Mouse (Mus musculus): ENCODE measurements around the gene Mgarp. TPM values are rescaled to one million over a fixed set of nuclear protein-coding genes. Genes with fewer than 3 reads are reported as not detected.
A peak's percentile ranks its signal among the peaks of the same experiment; 100 is the strongest.
"Not testable (repeated sequence)": the region's sequence is repeated elsewhere in the genome, so short reads cannot be mapped to it uniquely, and the experiment has no call there.

Gene Mgarp
- polyA plus RNA-seq, 1 experiment: 19.9 TPM

DNA sequence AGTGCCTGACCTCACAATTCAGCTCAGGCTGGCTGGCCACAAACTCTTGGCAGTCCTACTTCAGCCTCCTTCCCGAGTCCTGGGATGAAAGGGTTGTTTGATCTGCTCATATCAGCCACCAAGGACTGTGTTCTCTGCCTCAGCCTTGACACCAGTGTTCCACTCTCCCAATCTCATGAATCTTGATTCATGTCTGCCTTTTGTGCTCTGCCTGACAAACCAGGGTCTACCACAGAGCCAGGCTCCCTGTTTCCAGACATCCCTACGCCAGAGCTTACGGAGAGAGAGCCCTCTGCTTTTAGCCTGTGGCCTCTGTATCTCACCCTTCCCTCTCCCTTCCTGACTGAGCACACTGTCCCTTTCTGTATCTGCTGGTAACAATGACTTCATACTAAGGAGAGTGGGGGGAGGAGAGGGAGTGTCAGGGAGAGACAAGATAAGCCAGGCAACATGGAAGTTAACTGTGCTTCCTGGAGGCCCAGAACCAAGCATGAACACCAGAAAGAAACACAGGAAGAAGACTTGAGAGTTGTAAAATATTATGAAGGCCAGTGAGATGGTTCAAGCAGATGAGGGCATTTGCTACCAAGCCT, 47.8 kb downstream of the Mgarp start:
- H3K27me3 ChIP-seq (ENCODE audit: control insufficient read depth, insufficient read depth, low read length): no peaks in the 10 kb centered on the region
- H3K4me1 ChIP-seq (ENCODE audit: control insufficient read depth, insufficient read depth, low read length): no peaks in the 10 kb centered on the region
- H3K36me3 ChIP-seq (ENCODE audit: control insufficient read depth, insufficient read depth, low read length): no peaks in the 10 kb centered on the region
- TF ChIP-seq CTCF (IDR thresholded peaks at IDR 0.05; ENCODE audit: control insufficient read depth, insufficient read depth, insufficient replicate concordance, low read depth, low read length): no peak
- no peak for TF ChIP-seq POLR2A (IDR thresholded peaks at IDR 0.05; ENCODE audit: control insufficient read depth, low read depth, low read length)
- no peak overlapping the region for H3K4me3 ChIP-seq (ENCODE audit: control insufficient read depth, low read depth, low read length)
- peak overlapping the region; percentile 74 for H3K27ac ChIP-seq (ENCODE audit: control insufficient read depth, insufficient read depth, low read depth, low read length)

DNA sequence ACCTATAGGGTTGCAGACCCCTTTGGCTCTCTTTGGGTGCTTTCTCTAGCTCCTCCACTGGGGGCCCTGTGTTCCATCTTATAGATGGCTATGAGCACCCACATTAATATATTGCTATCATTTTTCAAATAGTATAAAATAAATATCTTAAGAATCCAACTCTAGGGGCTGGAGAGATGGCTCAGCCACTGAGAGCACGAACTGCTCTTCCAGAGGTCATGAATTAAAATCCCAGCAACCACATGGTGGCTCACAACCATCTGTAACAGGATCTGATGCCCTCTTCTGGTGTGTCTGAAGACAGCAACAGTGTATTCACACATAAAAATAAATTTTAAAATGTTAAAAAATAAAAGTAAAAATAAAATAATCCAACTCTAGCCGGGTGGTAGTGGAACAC, 51.5 kb downstream of the Mgarp start:
- H3K27me3 ChIP-seq (ENCODE audit: control insufficient read depth, insufficient read depth, low read length); H3K36me3 ChIP-seq (ENCODE audit: control insufficient read depth, insufficient read depth, low read length); H3K4me1 ChIP-seq (ENCODE audit: control insufficient read depth, insufficient read depth, low read length); H3K27ac ChIP-seq (ENCODE audit: control insufficient read depth, insufficient read depth, low read depth, low read length); H3K4me3 ChIP-seq (ENCODE audit: control insufficient read depth, low read depth, low read length): not testable (repeated sequence)

GRCm38 (mm10) chr3:51344182-51344581, 52.4 kb downstream of the Mgarp start:
- not testable (repeated sequence) for H3K36me3 ChIP-seq (ENCODE audit: control insufficient read depth, insufficient read depth, low read length); H3K4me1 ChIP-seq (ENCODE audit: control insufficient read depth, insufficient read depth, low read length); H3K27me3 ChIP-seq (ENCODE audit: control insufficient read depth, insufficient read depth, low read length); H3K4me3 ChIP-seq (ENCODE audit: control insufficient read depth, low read depth, low read length); H3K27ac ChIP-seq (ENCODE audit: control insufficient read depth, insufficient read depth, low read depth, low read length)

- peaks cover 11% of the 10 kb centered on the region for H3K4me1 ChIP-seq (ENCODE audit: control insufficient read depth, insufficient read depth, low read length)
- H3K27ac ChIP-seq (ENCODE audit: control insufficient read depth, insufficient read depth, low read depth, low read length): no peak overlapping the region
- H3K36me3 ChIP-seq (ENCODE audit: control insufficient read depth, insufficient read depth, low read length): no peaks in the 10 kb centered on the region
- TF ChIP-seq CTCF (IDR thresholded peaks at IDR 0.05; ENCODE audit: control insufficient read depth, insufficient read depth, insufficient replicate concordance, low read depth, low read length) (no peak), POLR2A (IDR thresholded peaks at IDR 0.05; ENCODE audit: control insufficient read depth, low read depth, low read length) (no peak)
- no peak overlapping the region for H3K4me3 ChIP-seq (ENCODE audit: control insufficient read depth, low read depth, low read length)
- no peaks in the 10 kb centered on the region for H3K27me3 ChIP-seq (ENCODE audit: control insufficient read depth, insufficient read depth, low read length)
Observed at GRCm38 (mm10) chr3:51343260-51343659, 53.3 kb downstream of the Mgarp start.

DNA sequence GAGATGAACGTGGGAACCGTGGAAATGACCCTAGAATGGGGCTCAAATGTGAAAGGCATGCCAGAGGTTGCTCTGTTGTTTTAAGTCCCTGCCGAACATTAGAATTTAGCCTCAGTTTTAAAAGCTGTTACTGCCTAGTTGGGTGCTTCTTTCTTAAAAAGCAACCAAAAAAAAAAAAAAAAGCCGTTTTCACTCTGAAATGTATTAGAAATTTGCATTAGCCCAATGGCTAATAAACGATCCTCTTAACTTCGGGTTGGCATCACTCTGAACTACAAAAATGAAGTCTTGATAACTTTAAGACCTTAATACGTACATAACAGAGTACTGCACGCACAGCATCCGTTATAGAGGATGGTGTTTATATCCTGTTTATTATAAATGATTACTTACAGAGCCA, 54.4 kb downstream of the Mgarp start:
- Histone ChIP-seq H3K4me3 (ENCODE audit: control insufficient read depth, low read depth, low read length) (peak overlapping the region; percentile 83), H3K4me1 (ENCODE audit: control insufficient read depth, insufficient read depth, low read length) (peaks cover 11% of the 10 kb centered on the region), H3K27me3 (ENCODE audit: control insufficient read depth, insufficient read depth, low read length) (no peaks in the 10 kb centered on the region), H3K36me3 (ENCODE audit: control insufficient read depth, insufficient read depth, low read length) (no peaks in the 10 kb centered on the region), H3K27ac (ENCODE audit: control insufficient read depth, insufficient read depth, low read depth, low read length) (peak overlapping the region; percentile 96)
- TF ChIP-seq CTCF (IDR thresholded peaks at IDR 0.05; ENCODE audit: control insufficient read depth, insufficient read depth, insufficient replicate concordance, low read depth, low read length) (no peak), POLR2A (IDR thresholded peaks at IDR 0.05; ENCODE audit: control insufficient read depth, low read depth, low read length) (no peak)

DNA sequence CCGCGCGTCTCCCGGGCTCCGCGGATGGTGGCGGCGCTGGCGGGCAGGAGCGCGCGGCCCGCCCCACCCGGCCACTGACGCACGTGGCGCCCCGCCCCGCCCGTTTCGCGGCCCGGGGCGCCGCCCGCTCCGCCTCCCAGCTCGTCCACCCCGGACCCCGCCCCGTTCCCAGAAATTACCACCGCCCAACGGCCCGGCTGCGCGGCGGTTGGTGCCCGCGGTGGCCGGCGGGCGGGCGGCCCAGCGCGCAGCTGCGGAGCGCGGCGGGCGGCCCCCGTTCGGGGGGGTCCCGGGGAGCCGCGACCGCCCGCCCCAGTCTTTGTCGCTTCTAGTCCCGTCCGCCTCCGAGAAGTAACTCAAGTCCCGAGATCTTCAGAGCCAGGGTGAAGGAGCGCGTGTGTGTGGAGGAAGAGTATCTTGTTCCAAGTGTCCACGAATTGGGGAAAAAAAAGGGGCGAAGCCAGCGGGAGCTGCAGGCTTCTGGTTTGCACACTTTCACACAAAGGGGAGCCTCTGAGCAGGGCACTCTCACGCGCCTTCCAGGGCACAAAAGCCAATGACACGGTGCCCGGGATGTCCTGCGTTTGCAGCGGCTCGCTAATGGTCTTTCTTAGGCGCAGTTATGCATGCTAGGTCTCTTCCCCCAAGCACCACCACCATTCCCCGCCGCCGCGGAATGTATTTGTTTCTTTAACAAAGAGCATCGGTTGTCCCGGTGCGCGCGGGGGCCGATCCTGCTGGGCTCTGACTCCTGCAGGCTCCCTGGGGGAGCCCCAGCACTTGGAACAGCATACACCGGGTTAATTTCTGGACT, 55.1 kb downstream of the Mgarp start:
- no peaks in the 10 kb centered on the region for H3K27me3 ChIP-seq (ENCODE audit: control insufficient read depth, insufficient read depth, low read length)
- peak overlapping the region; percentile 83 for H3K4me3 ChIP-seq (ENCODE audit: control insufficient read depth, low read depth, low read length)
- peaks cover 11% of the 10 kb centered on the region for H3K4me1 ChIP-seq (ENCODE audit: control insufficient read depth, insufficient read depth, low read length)
- no peak for TF ChIP-seq CTCF (IDR thresholded peaks at IDR 0.05; ENCODE audit: control insufficient read depth, insufficient read depth, insufficient replicate concordance, low read depth, low read length)
- TF ChIP-seq POLR2A (IDR thresholded peaks at IDR 0.05; ENCODE audit: control insufficient read depth, low read depth, low read length): peak; percentile 42; the same call in 1 of the 2 replicates
- no peaks in the 10 kb centered on the region for H3K36me3 ChIP-seq (ENCODE audit: control insufficient read depth, insufficient read depth, low read length)
- peak overlapping the region; percentile 96 for H3K27ac ChIP-seq (ENCODE audit: control insufficient read depth, insufficient read depth, low read depth, low read length)

- H3K4me3 ChIP-seq (ENCODE audit: control insufficient read depth, low read depth, low read length): peak within 1 kb of the TSS; percentile 83
- TF ChIP-seq CTCF (IDR thresholded peaks at IDR 0.05; ENCODE audit: control insufficient read depth, insufficient read depth, insufficient replicate concordance, low read depth, low read length) (no peak), POLR2A (IDR thresholded peaks at IDR 0.05; ENCODE audit: control insufficient read depth, low read depth, low read length) (no peak)
Observed at GRCm38 (mm10) chr3:51340552-51341267, 55.8 kb downstream of the Mgarp start, which contains the start of gene Elf2. TSS of gene Elf2 (minus strand) at chr3:51340663.

More at GRCm38 (mm10) chr3:51340552-51341267, 55.8 kb downstream of the Mgarp start, which contains the start of gene Elf2:
- no peaks in the 10 kb centered on the region for H3K27me3 ChIP-seq (ENCODE audit: control insufficient read depth, insufficient read depth, low read length)
- peaks cover 11% of the 10 kb centered on the region for H3K4me1 ChIP-seq (ENCODE audit: control insufficient read depth, insufficient read depth, low read length)
- no peaks in the 10 kb centered on the region for H3K36me3 ChIP-seq (ENCODE audit: control insufficient read depth, insufficient read depth, low read length)
- H3K27ac ChIP-seq (ENCODE audit: control insufficient read depth, insufficient read depth, low read depth, low read length): peak within 1 kb of the TSS; percentile 96

All from testis, adult 2 months (tissue).